Mouse (Mus musculus) CH12.LX (cell line): ENCODE data around the gene Olfr698. TPM values are rescaled to one million over a fixed set of nuclear protein-coding genes. Genes with fewer than 3 reads are reported as not detected.

ENCODE experiments used
- polyA plus RNA-seq: library from polyadenylated mRNA; unstranded; fragments of >175 nt; gene quantifications from 2 replicates; pipeline ENCODE4 v1.2.1, GENCODE M21; 2012; ENCODE audit warnings: low read depth; ENCODE audit not compliant: insufficient read length
- total RNA-seq, 2 experiments: library from RNA; depleted of rRNA; stranded (reverse); fragments of 300-350 nt in 1 of 2; fragments of >200 nt in 1 of 2; gene quantifications; 2 replicates each; pipeline ENCODE4 v1.2.3; 2012 to 2014

Gene Olfr698
- total and polyA plus RNA-seq, 3 experiments: not detected

Other genes with a start within 250 kb of the Olfr698 start
- gene Olfr693, start 74.8 kb downstream of the Olfr698 start, total RNA-seq (2012; rRNA removed): not detected in 2 replicates
- not detected in 2 replicates for gene Olfr693, start 74.8 kb downstream of the Olfr698 start, total RNA-seq (2014; rRNA removed)
- gene Olfr693, start 74.8 kb downstream of the Olfr698 start, polyA plus RNA-seq: not detected in 2 replicates
- not detected in 2 replicates for gene Olfr694, start 63.6 kb downstream of the Olfr698 start, total RNA-seq (2012; rRNA removed)
- gene Olfr694, start 63.6 kb downstream of the Olfr698 start, total RNA-seq (2014; rRNA removed): not detected in 2 replicates
- gene Olfr694, start 63.6 kb downstream of the Olfr698 start, polyA plus RNA-seq: not detected in 2 replicates
- not detected in 2 replicates for gene Olfr695, start 39.0 kb downstream of the Olfr698 start, total RNA-seq (2012; rRNA removed)
- not detected in 2 replicates for gene Olfr695, start 39.0 kb downstream of the Olfr698 start, total RNA-seq (2014; rRNA removed)
- gene Olfr695, start 39.0 kb downstream of the Olfr698 start, polyA plus RNA-seq: not detected in 2 replicates
- not detected in 2 replicates for gene Olfr697, start 13.0 kb downstream of the Olfr698 start, total RNA-seq (2012; rRNA removed)
- not detected in 2 replicates for gene Olfr697, start 13.0 kb downstream of the Olfr698 start, total RNA-seq (2014; rRNA removed)
- not detected in 2 replicates for gene Olfr697, start 13.0 kb downstream of the Olfr698 start, polyA plus RNA-seq
- gene Olfr699, start 37.8 kb upstream of the Olfr698 start, total RNA-seq (2012; rRNA removed): not detected in 2 replicates
- not detected in 2 replicates for gene Olfr699, start 37.8 kb upstream of the Olfr698 start, total RNA-seq (2014; rRNA removed)
- gene Olfr699, start 37.8 kb upstream of the Olfr698 start, polyA plus RNA-seq: not detected in 2 replicates
- not detected in 2 replicates for gene Olfr700, start 53.4 kb upstream of the Olfr698 start, total RNA-seq (2012; rRNA removed)
- not detected in 2 replicates for gene Olfr700, start 53.4 kb upstream of the Olfr698 start, total RNA-seq (2014; rRNA removed)
- gene Olfr700, start 53.4 kb upstream of the Olfr698 start, polyA plus RNA-seq: not detected in 2 replicates
- gene Olfr701, start 58.7 kb upstream of the Olfr698 start, total RNA-seq (2012; rRNA removed): not detected in 2 replicates
- gene Olfr701, start 58.7 kb upstream of the Olfr698 start, total RNA-seq (2014; rRNA removed): not detected in 2 replicates
- gene Olfr701, start 58.7 kb upstream of the Olfr698 start, polyA plus RNA-seq: not detected in 2 replicates
- not detected in 2 replicates for gene Olfr702, start 78.5 kb upstream of the Olfr698 start, total RNA-seq (2012; rRNA removed)
- not detected in 2 replicates for gene Olfr702, start 78.5 kb upstream of the Olfr698 start, total RNA-seq (2014; rRNA removed)
- gene Olfr702, start 78.5 kb upstream of the Olfr698 start, polyA plus RNA-seq: not detected in 2 replicates
- gene Olfr703, start 88.0 kb upstream of the Olfr698 start, total RNA-seq (2012; rRNA removed): not detected in 2 replicates
- not detected in 2 replicates for gene Olfr703, start 88.0 kb upstream of the Olfr698 start, total RNA-seq (2014; rRNA removed)
- gene Olfr703, start 88.0 kb upstream of the Olfr698 start, polyA plus RNA-seq: not detected in 2 replicates
- not detected in 2 replicates for gene Olfr704, start 107.8 kb upstream of the Olfr698 start, total RNA-seq (2012; rRNA removed)
- not detected in 2 replicates for gene Olfr704, start 107.8 kb upstream of the Olfr698 start, total RNA-seq (2014; rRNA removed)
- gene Olfr704, start 107.8 kb upstream of the Olfr698 start, polyA plus RNA-seq: not detected in 2 replicates
- not detected in 2 replicates for gene Olfr705, start 121.5 kb upstream of the Olfr698 start, total RNA-seq (2012; rRNA removed)
- not detected in 2 replicates for gene Olfr705, start 121.5 kb upstream of the Olfr698 start, total RNA-seq (2014; rRNA removed)
- not detected in 2 replicates for gene Olfr705, start 121.5 kb upstream of the Olfr698 start, polyA plus RNA-seq
- not detected in 2 replicates for gene Olfr706, start 132.8 kb upstream of the Olfr698 start, total RNA-seq (2012; rRNA removed)
- gene Olfr706, start 132.8 kb upstream of the Olfr698 start, total RNA-seq (2014; rRNA removed): not detected in 2 replicates
- gene Olfr706, start 132.8 kb upstream of the Olfr698 start, polyA plus RNA-seq: not detected in 2 replicates
- gene Olfr707, start 145.8 kb upstream of the Olfr698 start, total RNA-seq (2012; rRNA removed): not detected in 2 replicates
- gene Olfr707, start 145.8 kb upstream of the Olfr698 start, total RNA-seq (2014; rRNA removed): not detected in 2 replicates
- gene Olfr707, start 145.8 kb upstream of the Olfr698 start, polyA plus RNA-seq: not detected in 2 replicates
- not detected in 2 replicates for gene Olfr1532-ps1, start 152.6 kb upstream of the Olfr698 start, total RNA-seq (2012; rRNA removed)
- not detected in 2 replicates for gene Olfr1532-ps1, start 152.6 kb upstream of the Olfr698 start, total RNA-seq (2014; rRNA removed)
- gene Olfr1532-ps1, start 152.6 kb upstream of the Olfr698 start, polyA plus RNA-seq: not detected in 2 replicates
- gene Olfr709-ps1, start 176.8 kb upstream of the Olfr698 start, total RNA-seq (2012; rRNA removed): not detected in 2 replicates
- not detected in 2 replicates for gene Olfr709-ps1, start 176.8 kb upstream of the Olfr698 start, total RNA-seq (2014; rRNA removed)
- not detected in 2 replicates for gene Olfr709-ps1, start 176.8 kb upstream of the Olfr698 start, polyA plus RNA-seq
- gene Olfr710, start 192.9 kb upstream of the Olfr698 start, total RNA-seq (2012; rRNA removed): not detected in 2 replicates
- gene Olfr710, start 192.9 kb upstream of the Olfr698 start, total RNA-seq (2014; rRNA removed): not detected in 2 replicates
- gene Olfr710, start 192.9 kb upstream of the Olfr698 start, polyA plus RNA-seq: not detected in 2 replicates
- not detected in 2 replicates for gene Olfr6, start 208.5 kb upstream of the Olfr698 start, total RNA-seq (2012; rRNA removed)
- not detected in 2 replicates for gene Olfr6, start 208.5 kb upstream of the Olfr698 start, total RNA-seq (2014; rRNA removed)
- not detected in 2 replicates for gene Olfr6, start 208.5 kb upstream of the Olfr698 start, polyA plus RNA-seq
- gene Olfr711, start 220.1 kb upstream of the Olfr698 start, total RNA-seq (2012; rRNA removed): not detected in 2 replicates
- not detected in 2 replicates for gene Olfr711, start 220.1 kb upstream of the Olfr698 start, total RNA-seq (2014; rRNA removed)
- not detected in 2 replicates for gene Olfr711, start 220.1 kb upstream of the Olfr698 start, polyA plus RNA-seq